Mouse (Mus musculus): ENCODE measurements around the gene Tfb1m. TPM values are rescaled to one million over a fixed set of nuclear protein-coding genes. Genes with fewer than 3 reads are reported as not detected.

The Tfb1m gene
- polyA plus RNA-seq, 1 experiment = 35.6 TPM

DNA sequence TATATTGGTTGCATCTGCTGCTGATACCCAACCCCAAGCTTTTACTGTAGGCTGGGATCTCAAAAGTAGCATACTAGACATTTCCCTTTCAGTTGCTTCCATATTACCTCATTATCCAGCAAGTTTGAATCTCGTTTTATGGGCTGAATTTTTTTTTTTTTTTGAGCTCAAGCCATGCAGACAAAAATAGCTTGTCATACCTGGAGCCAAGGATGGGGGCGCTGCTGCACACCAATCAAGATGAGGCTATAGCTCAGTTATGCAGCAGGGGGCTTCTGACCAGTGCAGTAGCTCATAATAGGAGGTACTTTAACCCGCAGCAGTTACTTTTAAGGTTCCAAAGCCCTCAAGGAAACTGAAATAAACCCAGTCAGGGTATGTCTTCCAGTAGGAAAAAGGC, 59.5 kb downstream of the Tfb1m start:
- no peak overlapping the region for H3K27ac ChIP-seq (ENCODE audit: control insufficient read depth, insufficient read depth, low read depth, low read length)
- H3K4me1 ChIP-seq (ENCODE audit: control insufficient read depth, insufficient read depth, low read length) = no peaks in the 10 kb centered on the region
- no peaks in the 10 kb centered on the region for H3K27me3 ChIP-seq (ENCODE audit: control insufficient read depth, insufficient read depth, low read length)
- H3K4me3 ChIP-seq (ENCODE audit: control insufficient read depth, low read depth, low read length) = no peak overlapping the region
- no peak for TF ChIP-seq POLR2A (IDR thresholded peaks at IDR 0.05; ENCODE audit: control insufficient read depth, low read depth, low read length)
- peak; percentile 45; the same call in 1 of the 2 replicates for TF ChIP-seq CTCF (IDR thresholded peaks at IDR 0.05; ENCODE audit: control insufficient read depth, insufficient read depth, insufficient replicate concordance, low read depth, low read length)
- H3K36me3 ChIP-seq (ENCODE audit: control insufficient read depth, insufficient read depth, low read length) = no peaks in the 10 kb centered on the region

DNA sequence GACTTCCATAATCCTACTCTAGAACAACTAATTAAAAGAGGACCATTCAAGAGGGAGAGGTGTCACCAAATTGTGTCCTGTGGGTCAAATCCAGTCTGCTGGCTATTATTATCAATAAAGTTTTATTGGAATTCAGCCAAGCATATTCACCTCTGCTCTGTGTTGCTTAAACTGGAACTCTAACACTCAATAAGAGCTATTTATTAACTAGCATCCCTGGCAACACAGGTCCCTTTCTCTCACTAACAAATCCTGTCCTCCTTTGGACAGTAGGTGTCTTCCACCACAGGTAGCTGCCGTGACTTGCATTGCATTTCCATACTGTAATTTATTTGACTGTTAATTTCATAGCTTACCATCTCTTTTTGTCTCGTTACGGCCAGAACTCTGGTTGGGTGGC, 61.5 kb downstream of the Tfb1m start:
- H3K27me3 ChIP-seq (ENCODE audit: control insufficient read depth, insufficient read depth, low read length) = no peaks in the 10 kb centered on the region
- no peak overlapping the region for H3K27ac ChIP-seq (ENCODE audit: control insufficient read depth, insufficient read depth, low read depth, low read length)
- no peaks in the 10 kb centered on the region for H3K36me3 ChIP-seq (ENCODE audit: control insufficient read depth, insufficient read depth, low read length)
- no peaks in the 10 kb centered on the region for H3K4me1 ChIP-seq (ENCODE audit: control insufficient read depth, insufficient read depth, low read length)
- TF ChIP-seq CTCF (IDR thresholded peaks at IDR 0.05; ENCODE audit: control insufficient read depth, insufficient read depth, insufficient replicate concordance, low read depth, low read length) (no peak), POLR2A (IDR thresholded peaks at IDR 0.05; ENCODE audit: control insufficient read depth, low read depth, low read length) (no peak)
- H3K4me3 ChIP-seq (ENCODE audit: control insufficient read depth, low read depth, low read length) = no peak overlapping the region

DNA sequence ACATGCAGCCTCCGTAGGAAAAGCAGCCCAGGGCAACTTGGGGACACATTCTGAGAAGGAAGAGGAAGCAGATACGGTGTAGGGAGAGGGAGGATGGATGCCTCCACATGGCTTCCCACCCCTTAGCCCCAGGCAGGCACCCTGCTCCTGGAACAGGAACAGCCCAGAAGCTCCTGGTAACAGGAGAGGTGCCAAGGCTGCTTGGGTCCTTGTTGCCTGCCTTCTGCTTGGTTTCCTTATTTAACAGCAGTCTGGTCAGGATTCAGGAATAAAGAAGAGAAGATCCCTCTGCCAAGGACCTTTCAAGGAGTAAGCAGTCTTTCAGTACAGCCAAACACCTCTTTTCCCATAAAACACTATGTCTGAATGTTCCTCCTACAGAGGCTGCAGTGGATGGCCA, 62.0 kb downstream of the Tfb1m start:
- H3K36me3 ChIP-seq (ENCODE audit: control insufficient read depth, insufficient read depth, low read length) = no peaks in the 10 kb centered on the region
- H3K4me3 ChIP-seq (ENCODE audit: control insufficient read depth, low read depth, low read length) = no peak overlapping the region
- TF ChIP-seq POLR2A (IDR thresholded peaks at IDR 0.05; ENCODE audit: control insufficient read depth, low read depth, low read length) (no peak), CTCF (IDR thresholded peaks at IDR 0.05; ENCODE audit: control insufficient read depth, insufficient read depth, insufficient replicate concordance, low read depth, low read length) (no peak)
- no peaks in the 10 kb centered on the region for H3K27me3 ChIP-seq (ENCODE audit: control insufficient read depth, insufficient read depth, low read length)
- H3K4me1 ChIP-seq (ENCODE audit: control insufficient read depth, insufficient read depth, low read length) = no peaks in the 10 kb centered on the region
- H3K27ac ChIP-seq (ENCODE audit: control insufficient read depth, insufficient read depth, low read depth, low read length) = no peak overlapping the region

DNA sequence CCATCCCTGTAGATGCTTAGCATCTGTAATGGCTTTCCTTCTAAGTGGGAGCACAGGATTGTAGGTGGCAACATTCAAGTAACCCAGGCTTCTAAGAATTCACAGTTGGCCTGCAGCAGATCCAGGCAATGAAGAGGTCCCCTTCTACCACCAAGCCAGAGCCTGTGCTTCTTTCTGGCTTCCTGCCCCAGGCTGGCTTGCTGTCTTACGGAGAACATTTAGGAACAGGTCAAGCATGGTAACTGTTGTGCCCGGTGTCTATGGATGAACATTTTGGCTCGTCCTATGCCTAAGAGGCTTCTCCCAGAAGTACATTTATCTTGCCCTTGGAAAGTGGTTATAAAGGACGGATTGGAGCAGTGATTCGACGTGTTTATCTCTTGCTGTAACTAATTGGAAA, 65.9 kb downstream of the Tfb1m start:
- Histone ChIP-seq H3K27me3 (ENCODE audit: control insufficient read depth, insufficient read depth, low read length) (no peaks in the 10 kb centered on the region), H3K4me1 (ENCODE audit: control insufficient read depth, insufficient read depth, low read length) (no peaks in the 10 kb centered on the region), H3K27ac (ENCODE audit: control insufficient read depth, insufficient read depth, low read depth, low read length) (no peak overlapping the region), H3K36me3 (ENCODE audit: control insufficient read depth, insufficient read depth, low read length) (no peaks in the 10 kb centered on the region), H3K4me3 (ENCODE audit: control insufficient read depth, low read depth, low read length) (no peak overlapping the region)
- no peak for TF ChIP-seq POLR2A (IDR thresholded peaks at IDR 0.05; ENCODE audit: control insufficient read depth, low read depth, low read length)
- TF ChIP-seq CTCF (IDR thresholded peaks at IDR 0.05; ENCODE audit: control insufficient read depth, insufficient read depth, insufficient replicate concordance, low read depth, low read length) = no peak

DNA sequence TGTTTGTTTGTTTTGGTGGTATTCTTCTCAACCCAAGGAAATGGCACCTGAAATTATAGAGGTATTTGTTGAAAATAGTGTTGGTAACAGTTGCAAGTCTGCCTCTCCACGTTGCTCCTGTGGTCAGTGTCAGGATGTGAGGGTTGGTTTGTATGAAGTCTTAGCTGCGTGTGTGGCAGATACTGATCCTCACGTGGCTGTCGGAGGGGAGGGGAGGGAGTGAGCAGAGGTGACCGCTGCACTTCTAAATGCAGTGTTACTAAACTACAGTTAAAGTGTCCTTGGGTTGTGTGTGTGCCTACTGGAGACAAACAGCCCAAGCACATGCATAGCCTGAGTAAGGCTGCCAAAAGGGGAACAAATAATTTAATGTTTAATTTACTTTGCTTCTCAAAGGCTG, 66.5 kb downstream of the Tfb1m start:
- Histone ChIP-seq H3K27ac (ENCODE audit: control insufficient read depth, insufficient read depth, low read depth, low read length) (no peak overlapping the region), H3K4me3 (ENCODE audit: control insufficient read depth, low read depth, low read length) (no peak overlapping the region), H3K36me3 (ENCODE audit: control insufficient read depth, insufficient read depth, low read length) (no peaks in the 10 kb centered on the region), H3K4me1 (ENCODE audit: control insufficient read depth, insufficient read depth, low read length) (no peaks in the 10 kb centered on the region), H3K27me3 (ENCODE audit: control insufficient read depth, insufficient read depth, low read length) (no peaks in the 10 kb centered on the region)
- no peak for TF ChIP-seq POLR2A (IDR thresholded peaks at IDR 0.05; ENCODE audit: control insufficient read depth, low read depth, low read length)
- TF ChIP-seq CTCF (IDR thresholded peaks at IDR 0.05; ENCODE audit: control insufficient read depth, insufficient read depth, insufficient replicate concordance, low read depth, low read length) = no peak

DNA sequence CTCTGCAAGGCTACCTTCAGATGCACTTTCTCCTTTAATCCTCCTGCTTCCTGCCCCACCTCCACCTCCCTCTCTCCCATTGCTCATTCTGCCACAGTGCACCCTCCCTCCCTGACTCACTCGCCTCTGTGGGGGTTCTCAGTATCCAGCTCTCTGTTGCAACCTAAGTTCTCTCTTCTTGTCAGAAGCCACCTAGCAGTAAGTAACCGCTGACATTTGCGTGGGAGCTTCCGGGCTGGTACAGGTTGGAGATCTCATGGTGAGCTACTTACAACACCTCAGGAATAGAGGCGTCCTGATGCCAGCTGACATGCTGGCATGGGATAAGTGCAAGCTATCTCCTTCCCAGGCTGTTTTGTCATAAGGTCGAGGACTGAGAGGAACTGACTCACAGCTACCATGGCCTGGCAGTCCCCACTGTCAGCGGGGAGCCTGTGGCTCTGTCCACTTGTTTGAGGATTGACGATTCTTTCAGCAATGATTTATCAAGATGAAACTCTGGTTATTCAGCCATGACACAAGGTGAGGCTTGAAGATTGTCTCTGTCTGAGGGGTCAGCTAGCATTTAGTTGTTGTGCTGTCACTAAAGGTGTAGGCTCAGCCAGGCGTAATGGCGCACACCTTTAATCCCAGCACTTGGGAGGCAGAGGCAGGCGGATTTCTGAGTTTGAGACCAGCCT, 67.2 kb downstream of the Tfb1m start:
- H3K27ac ChIP-seq (ENCODE audit: control insufficient read depth, insufficient read depth, low read depth, low read length) = no peak overlapping the region
- no peaks in the 10 kb centered on the region for H3K36me3 ChIP-seq (ENCODE audit: control insufficient read depth, insufficient read depth, low read length)
- no peak overlapping the region for H3K4me3 ChIP-seq (ENCODE audit: control insufficient read depth, low read depth, low read length)
- H3K27me3 ChIP-seq (ENCODE audit: control insufficient read depth, insufficient read depth, low read length) = no peaks in the 10 kb centered on the region
- TF ChIP-seq CTCF (IDR thresholded peaks at IDR 0.05; ENCODE audit: control insufficient read depth, insufficient read depth, insufficient replicate concordance, low read depth, low read length) = no peak
- TF ChIP-seq POLR2A (IDR thresholded peaks at IDR 0.05; ENCODE audit: control insufficient read depth, low read depth, low read length) = no peak
- no peaks in the 10 kb centered on the region for H3K4me1 ChIP-seq (ENCODE audit: control insufficient read depth, insufficient read depth, low read length)

DNA sequence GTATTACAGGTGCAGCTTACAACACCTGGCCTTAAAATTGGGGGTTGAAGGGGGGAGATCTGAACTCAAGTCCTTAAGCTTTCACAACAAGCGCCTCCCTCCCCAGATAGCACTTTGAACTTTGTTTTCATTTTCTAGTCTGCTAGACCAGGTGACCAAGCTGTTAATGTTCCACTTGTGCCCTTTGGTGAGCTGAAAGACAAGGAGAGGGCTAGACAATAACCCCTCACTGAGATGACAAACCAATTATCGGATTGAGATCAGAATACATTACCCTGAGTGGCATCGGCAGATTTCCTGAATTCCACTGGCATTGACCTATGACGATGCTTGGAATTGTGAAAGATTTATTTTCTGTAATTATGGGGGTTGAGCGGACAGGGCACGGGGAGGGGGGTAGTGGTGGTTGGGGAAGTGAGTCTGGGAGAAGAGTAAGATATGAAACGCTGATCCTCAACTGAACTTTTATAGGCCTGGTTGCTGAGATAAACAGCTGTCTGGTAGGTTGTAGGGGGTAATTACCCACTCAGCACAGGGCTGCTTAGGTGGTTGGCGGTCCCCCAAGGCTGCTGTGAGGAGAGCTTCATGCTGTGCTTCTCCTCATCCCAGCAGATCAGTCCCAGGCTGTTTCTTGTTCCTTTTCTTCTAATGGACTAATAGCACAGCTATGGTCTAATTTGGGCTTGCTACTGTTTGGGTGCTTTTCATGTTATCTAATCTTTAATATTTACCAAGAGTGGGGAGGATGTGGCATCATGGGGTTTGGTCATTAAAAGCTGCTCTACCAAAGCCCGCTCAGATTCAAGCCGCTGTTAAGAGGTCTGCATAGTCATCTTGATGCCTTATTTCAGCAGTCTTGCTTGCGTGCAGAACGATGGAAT, 69.6 kb downstream of the Tfb1m start:
- no peak for TF ChIP-seq POLR2A (IDR thresholded peaks at IDR 0.05; ENCODE audit: control insufficient read depth, low read depth, low read length)
- no peak for TF ChIP-seq CTCF (IDR thresholded peaks at IDR 0.05; ENCODE audit: control insufficient read depth, insufficient read depth, insufficient replicate concordance, low read depth, low read length)
- H3K4me1 ChIP-seq (ENCODE audit: control insufficient read depth, insufficient read depth, low read length) = no peaks in the 10 kb centered on the region
- no peak overlapping the region for H3K4me3 ChIP-seq (ENCODE audit: control insufficient read depth, low read depth, low read length)
- H3K36me3 ChIP-seq (ENCODE audit: control insufficient read depth, insufficient read depth, low read length) = no peaks in the 10 kb centered on the region
- H3K27ac ChIP-seq (ENCODE audit: control insufficient read depth, insufficient read depth, low read depth, low read length) = no peak overlapping the region
- H3K27me3 ChIP-seq (ENCODE audit: control insufficient read depth, insufficient read depth, low read length) = no peaks in the 10 kb centered on the region
